10 mouse cellular contexts compared by ENCODE assay signal in genomic region chr5:124176726-124177132, GRCm38 (mm10).
DNase-seq lines count a peak whose midpoint lies in the region; ATAC-seq lines count a peak whose summit lies in the region.
"Had no signal": no experiment of that assay in that cellular context is flagged by ENCODE, and none has a peak within 500 bp of the region (broad histone marks: within the 10 kb centered on the region; RNA-seq: fewer than 3 reads in every experiment).

No protein-coding gene starts in this region.

- H3K4me3 ChIP-seq in kidney, embryonic 16.5 days (ENCODE audit: low read length) = no peak overlapping the region
- no peak overlapping the region for H3K4me3 ChIP-seq in hindbrain, embryonic 15.5 days
- H3K4me3 ChIP-seq in midbrain, embryonic 16.5 days (ENCODE audit: low read depth, low read length) = no peak overlapping the region
- no peak overlapping the region for H3K4me3 ChIP-seq in intestine, embryonic 16.5 days (ENCODE audit: low read length)

- H3K4me1 ChIP-seq in kidney, embryonic 16.5 days (ENCODE audit: insufficient read depth, low read length) = peaks cover 31% of the 10 kb centered on the region
- H3K4me1 ChIP-seq in hindbrain, embryonic 15.5 days (replicated peaks) = peaks cover 30% of the 10 kb centered on the region
- H3K4me1 ChIP-seq in midbrain, embryonic 16.5 days (ENCODE audit: control insufficient read depth, insufficient read depth, low read length) = peaks cover 11% of the 10 kb centered on the region
- peaks cover 13% of the 10 kb centered on the region for H3K4me1 ChIP-seq in intestine, embryonic 16.5 days (ENCODE audit: control insufficient read depth, insufficient read depth, low read length)

- DNase-seq in kidney, postnatal 14 days = no peak
- peak; percentile 36 for DNase-seq in embryo, embryonic 9.5 days (ENCODE audit: extremely low spot score)
- DNase-seq in adrenal gland, adult 18-20 months (ENCODE audit: low spot score in 2 of 2) = no peak
- DNase-seq: cerebellum, adult 18-20 months; heart, postnatal 14 days had no signal

- H3K4me2 ChIP-seq in kidney, embryonic 16.5 days (replicated peaks; ENCODE audit: low read depth, low read length) = no peak overlapping the region
- no peak overlapping the region for H3K4me2 ChIP-seq in hindbrain, embryonic 15.5 days
- no peak overlapping the region for H3K4me2 ChIP-seq in midbrain, embryonic 16.5 days (ENCODE audit: low read length)
- no peak overlapping the region for H3K4me2 ChIP-seq in intestine, embryonic 16.5 days (ENCODE audit: low read depth, low read length)

- no peaks in the 10 kb centered on the region for H3K27me3 ChIP-seq in kidney, embryonic 16.5 days (ENCODE audit: insufficient read depth, low read length)
- no peaks in the 10 kb centered on the region for H3K27me3 ChIP-seq in hindbrain, embryonic 15.5 days
- no peaks in the 10 kb centered on the region for H3K27me3 ChIP-seq in midbrain, embryonic 16.5 days (ENCODE audit: control insufficient read depth, insufficient read depth, low read depth, low read length)
- H3K27me3 ChIP-seq in intestine, embryonic 16.5 days (replicated peaks; ENCODE audit: control insufficient read depth, insufficient read depth, low read length) = no peaks in the 10 kb centered on the region

- no peak overlapping the region for H3K27ac ChIP-seq in kidney, embryonic 16.5 days (ENCODE audit: low read length)
- peak overlapping the region; percentile 43 for H3K27ac ChIP-seq in hindbrain, embryonic 15.5 days (replicated peaks)
- H3K27ac ChIP-seq in midbrain, embryonic 16.5 days (ENCODE audit: low read length) = peak overlapping the region; percentile 14; the same call in 1 of the 2 replicates
- no peak overlapping the region for H3K27ac ChIP-seq in intestine, embryonic 16.5 days (ENCODE audit: low read length)

- no peaks in the 10 kb centered on the region for H3K36me3 ChIP-seq in kidney, embryonic 16.5 days (ENCODE audit: insufficient read depth, low read length)
- H3K36me3 ChIP-seq in hindbrain, embryonic 15.5 days = no peaks in the 10 kb centered on the region
- H3K36me3 ChIP-seq in midbrain, embryonic 16.5 days (ENCODE audit: control insufficient read depth, insufficient read depth, low read length) = no peaks in the 10 kb centered on the region
- H3K36me3 ChIP-seq in intestine, embryonic 16.5 days (ENCODE audit: control insufficient read depth, insufficient read depth, low read length) = no peaks in the 10 kb centered on the region

- 28% methylated on average over 7 of the region's 7 CpGs for WGBS in kidney, embryonic 16.5 days
- 17% methylated on average over 7 of the region's 7 CpGs for WGBS in hindbrain, embryonic 15.5 days
- 8% methylated on average over 7 of the region's 7 CpGs for WGBS in midbrain, embryonic 16.5 days
- WGBS in intestine, embryonic 16.5 days = 54% methylated on average over 7 of the region's 7 CpGs

- no peak overlapping the region for H3K9ac ChIP-seq in kidney, embryonic 16.5 days (replicated peaks; ENCODE audit: low read length)
- H3K9ac ChIP-seq in hindbrain, embryonic 15.5 days = no peak overlapping the region
- no peak overlapping the region for H3K9ac ChIP-seq in midbrain, embryonic 16.5 days (ENCODE audit: low read depth, low read length)
- no peak overlapping the region for H3K9ac ChIP-seq in intestine, embryonic 16.5 days (ENCODE audit: low read depth, low read length)

- H3K9me3 ChIP-seq in kidney, embryonic 16.5 days (ENCODE audit: low read length) = no peaks in the 10 kb centered on the region
- no peaks in the 10 kb centered on the region for H3K9me3 ChIP-seq in hindbrain, embryonic 15.5 days
- H3K9me3 ChIP-seq in midbrain, embryonic 16.5 days (replicated peaks; ENCODE audit: control insufficient read depth, low read length, poor library complexity, severe bottlenecking) = no peaks in the 10 kb centered on the region
- no peaks in the 10 kb centered on the region for H3K9me3 ChIP-seq in intestine, embryonic 16.5 days (ENCODE audit: control insufficient read depth, low read length)

- ATAC-seq in kidney, embryonic 16.5 days (ENCODE audit: low FRiP score, low TSS enrichment) = peak; percentile 29; the same call in 1 of the 2 replicates
- peak; percentile 67 for ATAC-seq in hindbrain, embryonic 15.5 days (ENCODE audit: low FRiP score, low read depth)
- peak; percentile 47 for ATAC-seq in midbrain, embryonic 16.5 days
- no peak for ATAC-seq in monocyte, adult 5-6 weeks (replicated peaks; ENCODE audit: insufficient number of reproducible peaks, low FRiP score, low TSS enrichment, poor library complexity, severe bottlenecking)
- ATAC-seq in intestine, embryonic 16.5 days = no peak

Comparison
In these comparisons a context has a peak if more than half of its experiments do, and no peak if none do; other contexts are left out.
1. ATAC-seq: peak in kidney, embryonic 16.5 days (single experiment), hindbrain, embryonic 15.5 days (single experiment) and midbrain, embryonic 16.5 days (single experiment); none in monocyte, adult 5-6 weeks (single experiment) and intestine, embryonic 16.5 days (single experiment).
2. H3K27ac ChIP-seq: peak in hindbrain, embryonic 15.5 days (single experiment) and midbrain, embryonic 16.5 days (single experiment); none in kidney, embryonic 16.5 days (single experiment) and intestine, embryonic 16.5 days (single experiment).